Mouse (Mus musculus) forebrain, embryonic 13.5 days (tissue): ENCODE measurements around the gene Olig1. TPM values are rescaled to one million over a fixed set of nuclear protein-coding genes. Genes with fewer than 3 reads are reported as not detected.

Experiments used
- ATAC-seq: fragments of 200-750 bp; cut with Nextera tagmentation; 2 replicates; pipeline ENCODE4 v1.8.0; 2017
- H3K27ac ChIP-seq: fragments of 300-500 bp; sonication (generic); 2 replicates; pipeline ENCODE4 v1.5.1; 2015; ENCODE audit warnings: inconsistent platforms, mild to moderate bottlenecking, moderate library complexity
- H3K27me3 ChIP-seq: fragments of 300-500 bp; sonication (generic); 2 replicates; pipeline ENCODE4 v1.6.1; 2015; ENCODE audit warnings: mild to moderate bottlenecking, inconsistent platforms
- H3K36me3 ChIP-seq: fragments of 300-500 bp; sonication (generic); 2 replicates; pipeline ENCODE4 v1.6.1; 2015; ENCODE audit warnings: mild to moderate bottlenecking, inconsistent platforms; ENCODE audit not compliant: poor library complexity, severe bottlenecking
- H3K4me1 ChIP-seq: fragments of 300-500 bp; sonication (generic); 2 replicates; pipeline ENCODE4 v1.6.1; 2015; ENCODE audit warnings: inconsistent platforms
- H3K4me2 ChIP-seq: fragments of 300-500 bp; sonication (generic); 2 replicates; pipeline ENCODE4 v1.6.1; 2015; ENCODE audit warnings: inconsistent platforms, mild to moderate bottlenecking, moderate library complexity
- H3K4me3 ChIP-seq: fragments of 300-500 bp; sonication (generic); 2 replicates; pipeline ENCODE4 v1.5.1; 2015; ENCODE audit warnings: mild to moderate bottlenecking, inconsistent platforms
- H3K9ac ChIP-seq: fragments of 300-500 bp; sonication (generic); 2 replicates; pipeline ENCODE4 v1.6.1; 2015; ENCODE audit warnings: mild to moderate bottlenecking, inconsistent platforms
- H3K9me3 ChIP-seq: fragments of 300-500 bp; sonication (generic); replicated peaks from 2 replicates; pipeline ENCODE4 v1.6.1; 2016; ENCODE audit warnings: inconsistent platforms
- WGBS: fragments of 180-500 bp; shearing (Covaris S2); methylation state at CpG from one replicate; pipeline ENCODE4 v1.1.7; 2015; 5-methylcytosine and 5-hydroxymethylcytosine counted together
- polyA plus RNA-seq: library from polyadenylated mRNA; unstranded; fragments of >200 nt; fragmentation: Nextera tagmentation; extraction: Ambion mirVana; gene quantifications from 2 replicates; pipeline ENCODE4 v1.2.1, GENCODE M21; 2015

Gene Olig1
- polyA plus RNA-seq, 1 experiment from 2014 or later: 7.5 TPM

DNA sequence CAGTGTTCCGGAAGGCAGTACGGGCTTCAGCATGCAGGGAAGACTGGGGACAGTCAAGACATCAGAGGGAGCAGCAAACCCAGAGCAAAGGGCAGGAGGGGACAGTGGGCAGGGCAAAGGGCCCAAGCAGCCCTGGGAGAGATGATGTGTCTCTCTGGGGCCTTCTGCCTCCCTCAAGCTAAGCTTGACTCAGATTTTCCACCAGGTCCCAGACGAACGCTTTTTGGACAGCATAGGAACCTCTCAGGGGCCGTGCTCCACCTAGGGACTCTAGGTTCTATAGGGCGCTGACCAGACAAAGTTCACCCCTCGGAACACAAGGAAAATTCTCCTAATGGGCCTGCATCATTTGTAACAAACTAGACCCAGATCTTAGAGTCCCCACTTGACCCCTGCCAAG lies 29.8 kb downstream of the Olig1 start:
- H3K27me3 ChIP-seq: peaks cover 98% of the 10 kb centered on the region
- no peak overlapping the region for H3K27ac ChIP-seq
- 90% methylated on average over 7 of the region's 7 CpGs for WGBS
- no peak overlapping the region for H3K4me3 ChIP-seq
- no peaks in the 10 kb centered on the region for H3K9me3 ChIP-seq
- H3K4me1 ChIP-seq: peaks cover 39% of the 10 kb centered on the region
- H3K36me3 ChIP-seq: no peaks in the 10 kb centered on the region
- no peak overlapping the region for H3K9ac ChIP-seq
- no peak for ATAC-seq
- H3K4me2 ChIP-seq: no peak overlapping the region

DNA sequence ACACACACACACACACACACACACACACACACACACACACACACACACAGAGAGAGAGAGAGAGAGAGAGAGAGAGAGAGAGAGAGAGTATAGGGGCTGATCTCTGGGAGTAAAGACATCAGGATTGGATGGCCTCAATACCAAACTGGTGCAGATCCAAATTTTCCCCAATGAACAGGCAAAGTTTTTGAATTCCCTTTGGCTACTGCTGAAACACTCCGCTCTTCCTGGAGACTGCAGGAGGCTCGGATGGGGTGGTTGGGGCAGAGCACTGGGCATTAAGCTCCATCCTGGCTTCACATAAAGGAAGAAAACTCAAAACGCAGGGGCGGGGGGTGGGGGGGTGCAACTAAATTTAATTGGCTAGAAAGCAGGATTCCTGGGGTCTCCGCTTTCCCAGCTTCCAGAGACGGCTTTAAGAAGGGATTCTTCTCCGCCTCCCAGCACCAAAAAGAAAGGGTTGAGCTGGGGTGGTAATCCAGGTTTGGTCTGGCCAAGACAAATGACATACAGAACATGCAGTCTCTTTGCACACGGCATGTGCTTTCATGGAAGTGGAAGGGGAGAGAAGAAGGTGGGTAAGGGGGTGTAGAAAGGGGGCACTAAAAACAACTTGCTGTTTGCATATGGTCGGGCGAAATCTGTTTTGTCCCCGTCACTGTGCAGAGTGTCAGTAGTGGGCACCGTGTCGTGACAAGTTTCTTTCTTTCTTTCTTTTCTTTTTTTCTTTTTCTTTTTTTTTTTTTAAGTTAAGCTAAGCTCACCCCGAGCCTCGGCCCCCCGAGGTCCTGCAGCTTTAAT lies 31.3 kb downstream of the Olig1 start:
- Histone ChIP-seq H3K9me3 (no peaks in the 10 kb centered on the region), H3K4me1 (peaks cover 50% of the 10 kb centered on the region), H3K27me3 (peaks cover 96% of the 10 kb centered on the region), H3K9ac (no peak overlapping the region; the same call in 1 of the 2 replicates), H3K27ac (peak overlapping the region; percentile 19; the same call in 1 of the 2 replicates), H3K4me2 (peak overlapping the region; percentile 49), H3K36me3 (no peaks in the 10 kb centered on the region), H3K4me3 (no peak overlapping the region)
- ATAC-seq: peak; percentile 36; the same call in 1 of the 2 replicates
- 4% methylated on average over 16 of the region's 16 CpGs for WGBS

DNA sequence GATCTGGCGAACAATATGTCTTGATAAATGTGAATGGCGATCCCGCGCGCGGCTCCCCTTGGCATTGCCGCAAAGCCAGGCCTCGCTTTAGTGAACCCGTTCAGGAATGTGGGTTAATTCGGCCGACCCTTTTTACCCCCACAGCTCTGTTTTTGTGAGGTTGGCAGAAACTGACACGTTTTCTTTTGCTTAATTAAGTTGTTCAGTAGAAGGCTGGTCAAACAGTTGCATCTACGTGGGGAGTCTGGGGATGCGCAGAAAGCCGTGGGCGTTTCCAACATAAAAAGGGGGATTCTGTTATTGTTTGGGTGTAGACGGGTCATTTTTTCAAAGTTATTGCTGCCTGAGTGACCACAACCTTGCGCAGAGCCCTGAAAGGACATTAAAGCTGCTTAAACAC lies 31.9 kb downstream of the Olig1 start:
- 0 out of 2 replicates have a peak, but pooled peaks have one; percentile 13 for ATAC-seq

DNA sequence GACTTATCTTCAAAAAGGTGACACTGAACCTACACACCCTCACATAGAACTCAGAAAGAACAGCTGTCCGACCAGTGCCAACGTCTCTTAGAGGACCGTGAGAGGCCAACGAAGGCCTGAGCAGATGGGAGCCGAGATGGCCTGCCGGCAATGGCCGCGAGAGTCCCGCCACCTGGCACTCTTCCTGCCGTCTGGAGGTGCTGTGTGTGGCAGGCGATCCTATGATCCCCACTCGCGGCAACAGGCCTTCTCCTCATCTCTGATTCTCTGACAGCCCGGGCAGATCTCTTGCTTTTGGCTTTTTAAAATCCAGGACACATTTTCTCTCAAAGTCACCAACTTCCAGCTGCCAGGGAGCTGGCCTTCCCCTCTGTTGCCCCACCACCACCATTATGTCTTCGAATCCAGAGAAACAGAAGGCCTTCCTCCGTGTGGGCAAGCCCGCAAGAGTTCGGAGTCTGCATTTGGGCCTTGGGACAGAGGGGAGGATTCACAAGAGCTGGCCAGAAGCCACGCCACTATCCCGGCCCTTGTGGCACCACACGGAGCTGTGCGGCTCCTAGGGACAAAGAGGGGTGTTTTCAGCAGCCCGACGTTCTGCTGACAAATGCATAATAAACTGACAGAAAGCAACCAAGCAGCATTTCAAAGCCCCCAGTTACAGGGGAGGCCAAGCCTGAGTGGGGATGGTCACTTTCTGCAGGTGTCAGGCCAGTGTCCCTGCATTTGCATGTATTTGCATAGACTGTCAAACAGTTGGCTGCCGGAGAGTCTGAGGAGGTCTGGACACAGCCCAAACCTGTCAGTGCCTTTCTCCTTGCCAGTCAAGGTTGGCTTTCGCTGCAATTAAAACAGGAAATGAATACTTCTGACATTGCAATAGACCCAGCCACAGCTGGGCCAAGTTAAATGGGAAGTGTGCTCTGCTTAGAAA lies 34.5 kb downstream of the Olig1 start:
- Histone ChIP-seq H3K9me3 (no peaks in the 10 kb centered on the region), H3K9ac (peak overlapping the region; percentile 27; the same call in 1 of the 2 replicates), H3K27me3 (peaks cover 92% of the 10 kb centered on the region), H3K4me1 (peaks cover 54% of the 10 kb centered on the region), H3K4me2 (peak overlapping the region; percentile 22; the same call in 1 of the 2 replicates), H3K27ac (peak overlapping the region; percentile 35; the same call in 1 of the 2 replicates), H3K36me3 (no peaks in the 10 kb centered on the region), H3K4me3 (no peak overlapping the region)
- ATAC-seq: peak; percentile 58
- WGBS: 31% methylated on average over 26 of the region's 26 CpGs

More for the DNA sequence above, 31.9 kb downstream of the Olig1 start:
- H3K9me3 ChIP-seq: no peaks in the 10 kb centered on the region
- no peak overlapping the region for H3K4me3 ChIP-seq
- WGBS: 3% methylated on average over 18 of the region's 18 CpGs
- peak overlapping the region; percentile 49 for H3K4me2 ChIP-seq
- no peak overlapping the region; the same call in 1 of the 2 replicates for H3K27ac ChIP-seq
- no peak overlapping the region; the same call in 1 of the 2 replicates for H3K9ac ChIP-seq
- peaks cover 54% of the 10 kb centered on the region for H3K4me1 ChIP-seq
- peaks cover 95% of the 10 kb centered on the region for H3K27me3 ChIP-seq
- no peaks in the 10 kb centered on the region for H3K36me3 ChIP-seq

DNA sequence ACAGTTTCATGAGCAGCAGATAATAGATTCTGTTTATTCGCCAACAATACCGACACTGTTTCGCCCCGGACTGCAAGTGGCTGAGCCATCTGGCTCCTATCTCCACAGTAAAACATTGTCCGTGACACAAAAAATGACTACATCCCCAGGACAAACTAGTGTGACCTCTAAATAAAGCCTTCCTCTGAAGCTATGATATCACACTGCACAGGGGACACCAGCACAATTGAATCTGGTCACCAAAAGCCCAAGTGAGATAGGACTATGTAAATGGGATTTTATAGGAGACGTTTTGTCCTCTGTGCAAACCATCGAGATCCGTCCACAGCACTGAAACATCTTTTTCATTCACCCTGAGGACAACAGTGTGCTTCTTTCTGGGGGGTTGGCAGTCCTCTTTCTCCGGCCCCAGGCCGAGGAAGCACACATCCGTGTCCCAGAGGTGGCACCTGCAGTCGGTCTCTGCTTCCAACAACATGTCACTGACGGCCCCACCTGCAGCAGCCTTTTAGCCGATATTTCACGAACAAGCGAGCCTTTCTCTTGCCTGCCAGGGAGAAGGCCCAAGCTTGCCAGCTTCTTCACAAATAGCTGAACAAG lies 36.0 kb downstream of the Olig1 start:
- WGBS: 39% methylated on average over 16 of the region's 16 CpGs
- Histone ChIP-seq H3K27me3 (peaks cover 87% of the 10 kb centered on the region), H3K4me3 (no peak overlapping the region), H3K27ac (no peak overlapping the region), H3K9ac (peak overlapping the region; percentile 36; the same call in 1 of the 2 replicates), H3K36me3 (no peaks in the 10 kb centered on the region), H3K4me1 (peaks cover 62% of the 10 kb centered on the region), H3K9me3 (no peaks in the 10 kb centered on the region), H3K4me2 (0 out of 2 replicates have a peak overlapping the region, but pooled peaks have one; percentile 6)
- peak; percentile 17; the same call in 1 of the 2 replicates for ATAC-seq

DNA sequence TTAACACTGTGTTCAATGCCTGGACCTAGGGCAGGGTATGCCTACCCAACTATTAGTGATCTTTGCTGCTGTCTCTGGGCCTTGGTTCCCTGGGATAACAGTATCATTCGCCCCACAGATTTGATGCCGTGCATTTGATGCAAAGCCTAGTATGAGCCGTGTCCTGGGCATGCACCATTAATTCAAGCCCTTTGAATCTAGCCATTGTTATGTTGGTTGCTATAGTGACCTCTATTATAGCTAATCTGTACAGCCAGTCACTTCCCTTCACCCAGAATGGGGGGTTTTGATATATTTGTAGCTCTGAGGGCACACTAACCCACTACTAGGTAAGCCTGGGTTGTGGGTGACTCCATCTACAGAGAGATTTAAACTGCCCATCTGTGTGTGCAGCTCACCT lies 40.3 kb downstream of the Olig1 start:
- no peak overlapping the region for H3K27ac ChIP-seq
- H3K36me3 ChIP-seq: no peaks in the 10 kb centered on the region
- peak; percentile 26; the same call in 1 of the 2 replicates for ATAC-seq
- H3K9me3 ChIP-seq: no peaks in the 10 kb centered on the region
- no peak overlapping the region for H3K4me3 ChIP-seq
- H3K27me3 ChIP-seq: peaks cover 70% of the 10 kb centered on the region
- WGBS: 17% methylated on average over 3 of the region's 3 CpGs
- H3K9ac ChIP-seq: no peak overlapping the region
- H3K4me2 ChIP-seq: no peak overlapping the region
- peaks cover 50% of the 10 kb centered on the region for H3K4me1 ChIP-seq

DNA sequence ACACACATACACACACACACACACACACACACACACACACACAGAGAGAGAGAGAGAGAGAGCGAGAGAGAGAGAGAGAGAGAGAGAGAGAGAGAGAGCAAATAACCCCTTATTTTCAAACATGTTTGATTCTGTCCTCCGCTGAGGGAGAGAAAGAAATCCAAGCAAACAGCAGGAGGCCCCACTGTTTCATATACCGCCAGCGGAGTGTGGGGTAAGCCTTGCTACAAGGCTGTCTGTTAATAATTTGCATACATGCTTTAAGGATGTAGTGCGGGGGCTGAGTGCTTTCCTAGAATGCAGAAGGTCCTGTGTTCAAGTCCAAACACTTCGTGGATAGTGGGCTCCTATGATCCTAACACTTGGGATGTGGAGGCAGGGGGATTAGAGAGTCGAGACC lies 43.3 kb downstream of the Olig1 start:
- Histone ChIP-seq H3K27ac (no peak overlapping the region), H3K9me3 (no peaks in the 10 kb centered on the region), H3K4me2 (no peak overlapping the region), H3K9ac (no peak overlapping the region), H3K27me3 (peaks cover 70% of the 10 kb centered on the region), H3K4me3 (no peak overlapping the region), H3K4me1 (peaks cover 37% of the 10 kb centered on the region), H3K36me3 (no peaks in the 10 kb centered on the region)
- WGBS: 33% methylated on average over 6 of the region's 7 CpGs
- ATAC-seq: no peak

DNA sequence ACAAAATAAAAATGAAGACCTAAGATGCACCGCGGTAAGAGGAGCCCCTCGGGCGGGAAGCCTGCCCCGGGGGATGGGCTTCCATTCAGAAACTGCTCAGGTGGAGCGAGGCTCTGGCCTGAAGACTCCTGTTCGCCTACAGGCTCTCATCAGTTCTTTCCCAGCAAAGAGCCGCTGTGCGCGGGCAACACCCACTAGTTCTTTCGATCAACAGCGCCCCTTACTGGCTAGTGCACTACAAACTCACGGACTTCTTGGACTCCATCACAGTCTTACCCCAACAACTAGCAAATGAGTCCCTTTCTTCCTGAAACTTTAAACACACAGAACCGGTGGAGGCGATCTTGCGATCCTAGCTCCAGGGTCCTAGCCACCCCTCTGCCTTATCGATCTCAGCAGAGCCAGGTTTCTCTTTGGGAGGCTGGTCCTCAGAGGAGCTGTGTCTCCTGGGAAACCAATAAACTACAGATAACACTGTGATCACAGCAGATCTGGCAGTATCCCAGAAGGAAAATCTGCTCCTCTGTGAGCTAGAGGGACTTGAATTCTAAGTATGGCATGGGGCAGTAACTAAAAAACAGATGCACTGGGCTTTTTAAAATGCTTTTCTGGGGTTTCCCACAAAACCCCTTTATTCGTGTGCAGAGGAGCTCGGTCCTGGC lies 44.7 kb downstream of the Olig1 start:
- H3K4me1 ChIP-seq: peaks cover 37% of the 10 kb centered on the region
- H3K36me3 ChIP-seq: no peaks in the 10 kb centered on the region
- H3K4me3 ChIP-seq: no peak overlapping the region
- peak; percentile 77 for ATAC-seq
- H3K27me3 ChIP-seq: peaks cover 74% of the 10 kb centered on the region
- H3K9me3 ChIP-seq: no peaks in the 10 kb centered on the region
- H3K9ac ChIP-seq: no peak overlapping the region
- no peak overlapping the region for H3K27ac ChIP-seq
- WGBS: 5% methylated on average over 19 of the region's 19 CpGs
- H3K4me2 ChIP-seq: peak overlapping the region; percentile 28; the same call in 1 of the 2 replicates

DNA sequence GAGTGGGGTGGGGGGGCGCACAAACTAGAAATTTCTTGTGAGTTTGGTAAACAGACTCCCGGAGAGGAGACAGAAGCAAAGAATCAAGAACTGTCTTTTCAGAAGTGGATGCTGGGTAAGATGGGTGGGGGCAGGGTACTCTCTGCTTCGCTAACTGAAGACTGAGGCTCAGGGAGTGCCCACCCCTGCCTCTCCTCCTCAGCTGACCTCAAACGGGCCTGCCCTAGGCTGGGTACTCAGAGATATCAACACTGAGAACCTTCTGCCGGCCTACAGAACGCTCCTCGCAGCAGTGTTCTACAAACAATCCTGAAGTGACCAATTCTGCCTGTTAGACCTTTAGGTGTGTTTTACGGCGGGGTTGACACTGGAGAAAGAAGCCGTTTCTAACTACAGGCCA lies 50.6 kb downstream of the Olig1 start:
- H3K9ac ChIP-seq: no peak overlapping the region

DNA sequence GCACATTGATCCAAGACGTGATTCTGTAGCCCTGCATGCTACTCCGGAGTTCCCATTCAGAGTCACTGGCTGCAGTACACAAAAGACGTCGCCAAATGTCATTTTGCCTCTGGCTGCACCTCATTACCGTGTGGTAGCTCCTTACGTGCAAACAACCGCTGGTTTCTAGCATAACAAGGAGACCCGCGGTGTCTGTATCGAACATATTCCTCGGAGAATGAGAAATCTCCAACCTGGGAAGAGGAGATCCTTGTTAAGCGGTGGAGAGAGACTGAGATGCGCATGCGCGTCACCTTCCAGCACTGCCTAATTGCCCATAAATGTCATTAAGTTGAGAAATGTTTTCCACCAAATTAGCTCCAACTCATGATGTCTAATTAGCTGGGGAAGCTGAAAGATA lies 51.0 kb downstream of the Olig1 start:
- H3K9me3 ChIP-seq: no peaks in the 10 kb centered on the region
- peak overlapping the region; percentile 25 for H3K4me3 ChIP-seq
- 19% methylated on average over 15 of the region's 15 CpGs for WGBS
- H3K36me3 ChIP-seq: no peaks in the 10 kb centered on the region
- peak overlapping the region; percentile 57 for H3K4me2 ChIP-seq
- no peak overlapping the region for H3K27ac ChIP-seq
- ATAC-seq: no peak
- H3K9ac ChIP-seq: 0 out of 2 replicates have a peak overlapping the region, but pooled peaks have one; percentile 27
- peaks cover 17% of the 10 kb centered on the region for H3K4me1 ChIP-seq
- peaks cover 79% of the 10 kb centered on the region for H3K27me3 ChIP-seq

More for the DNA sequence above, 50.6 kb downstream of the Olig1 start:
- Histone ChIP-seq H3K4me2 (peak overlapping the region; percentile 57), H3K4me3 (peak overlapping the region; percentile 25), H3K4me1 (peaks cover 17% of the 10 kb centered on the region), H3K9me3 (no peaks in the 10 kb centered on the region), H3K36me3 (no peaks in the 10 kb centered on the region), H3K27ac (no peak overlapping the region), H3K27me3 (peaks cover 79% of the 10 kb centered on the region)
- WGBS: 52% methylated on average over 10 of the region's 10 CpGs
- ATAC-seq: no peak
